Mouse (Mus musculus): ENCODE data around the gene Pik3c2b.

- no peak for TF ChIP-seq CTCF (IDR thresholded peaks at IDR 0.05; ENCODE audit: low read depth)
- TF ChIP-seq EP300 (IDR thresholded peaks at IDR 0.05; ENCODE audit: low read depth) = no peak
Measured at GRCm38 (mm10) chr1:133077606-133078337, 32.3 kb downstream of the Pik3c2b start.

Data from liver, postnatal 0 days (tissue).